Mouse (Mus musculus): ENCODE measurements at regions not wholly inside any gene's neighbourhood (a gene's known extent, or its start where the extent isn't known, plus 50 kb on each side); places are given as distances from the start of the nearest gene placed in this dataset.

GRCm38 (mm10) chr15:96933451-96933850 lies 122.3 kb downstream of the Slc38a4 start:
- H3K79me2 ChIP-seq (ENCODE audit: control insufficient read depth, insufficient read depth), result no peaks in the 10 kb centered on the region
- H3K4me3 ChIP-seq (ENCODE audit: insufficient read depth, poor library complexity, severe bottlenecking), result no peak overlapping the region
- no peaks in the 10 kb centered on the region for H3K27me3 ChIP-seq (ENCODE audit: control insufficient read depth, insufficient read depth, insufficient read length)
- no peaks in the 10 kb centered on the region for H3K36me3 ChIP-seq (ENCODE audit: control insufficient read depth, insufficient read depth)
- H3ac ChIP-seq (ENCODE audit: control insufficient read depth, insufficient read length, low read depth), result no peak overlapping the region
- H3K79me3 ChIP-seq (ENCODE audit: low read depth), result no peaks in the 10 kb centered on the region
- TF ChIP-seq FOSL1 (IDR thresholded peaks at IDR 0.05; ENCODE audit: insufficient read depth, low read length, poor library complexity, severe bottlenecking) (no peak), MYOG (IDR thresholded peaks at IDR 0.05; ENCODE audit: control insufficient read depth, extremely low read depth, insufficient read length) (no peak), CTCF (IDR thresholded peaks at IDR 0.05; ENCODE audit: control insufficient read depth, insufficient read depth, insufficient read length) (no peak), MYOD1 (IDR thresholded peaks at IDR 0.05; ENCODE audit: control insufficient read depth, insufficient read length, low read depth) (no peak), MAX (IDR thresholded peaks at IDR 0.05) (no peak), CEBPB (IDR thresholded peaks at IDR 0.05; ENCODE audit: low read depth) (no peak), USF1 (IDR thresholded peaks at IDR 0.05; ENCODE audit: low read depth) (no peak)

DNA sequence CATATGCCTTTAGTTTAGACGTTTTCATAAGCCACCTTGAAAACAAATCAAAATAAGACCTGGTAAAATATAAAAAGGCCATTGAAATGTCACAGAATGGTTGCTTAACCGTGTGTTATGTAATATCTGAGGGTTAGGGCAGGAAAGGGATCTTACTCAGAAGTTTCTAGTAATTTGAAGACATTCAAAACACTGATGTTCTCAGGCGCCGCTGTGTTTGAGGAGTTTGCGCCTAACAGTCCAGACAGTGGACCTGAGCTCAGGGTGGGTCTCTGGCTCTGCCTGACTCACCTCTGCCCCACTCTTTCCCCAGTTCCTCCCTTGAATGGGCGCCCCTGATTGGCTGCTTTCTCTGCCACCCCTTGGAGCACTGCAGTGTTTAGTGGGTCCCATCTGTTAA lies 125.2 kb downstream of the Slc38a4 start:
- no peak overlapping the region for H3K4me3 ChIP-seq (ENCODE audit: insufficient read depth, poor library complexity, severe bottlenecking)
- no peaks in the 10 kb centered on the region for H3K27me3 ChIP-seq (ENCODE audit: control insufficient read depth, insufficient read depth, insufficient read length)
- no peaks in the 10 kb centered on the region for H3K79me3 ChIP-seq (ENCODE audit: low read depth)
- TF ChIP-seq MYOD1 (IDR thresholded peaks at IDR 0.05; ENCODE audit: control insufficient read depth, insufficient read length, low read depth) (no peak), MYOG (IDR thresholded peaks at IDR 0.05; ENCODE audit: control insufficient read depth, extremely low read depth, insufficient read length) (no peak), CTCF (IDR thresholded peaks at IDR 0.05; ENCODE audit: control insufficient read depth, insufficient read depth, insufficient read length) (no peak), FOSL1 (IDR thresholded peaks at IDR 0.05; ENCODE audit: insufficient read depth, low read length, poor library complexity, severe bottlenecking) (no peak), CEBPB (IDR thresholded peaks at IDR 0.05; ENCODE audit: low read depth) (no peak), MAX (IDR thresholded peaks at IDR 0.05) (no peak), USF1 (IDR thresholded peaks at IDR 0.05; ENCODE audit: low read depth) (no peak)
- no peaks in the 10 kb centered on the region for H3K79me2 ChIP-seq (ENCODE audit: control insufficient read depth, insufficient read depth)
- no peaks in the 10 kb centered on the region for H3K36me3 ChIP-seq (ENCODE audit: control insufficient read depth, insufficient read depth)
- H3ac ChIP-seq (ENCODE audit: control insufficient read depth, insufficient read length, low read depth), result no peak overlapping the region

- H3K79me3 ChIP-seq (ENCODE audit: low read depth), result no peaks in the 10 kb centered on the region
- TF ChIP-seq MAX (IDR thresholded peaks at IDR 0.05) (no peak), FOSL1 (IDR thresholded peaks at IDR 0.05; ENCODE audit: insufficient read depth, low read length, poor library complexity, severe bottlenecking) (no peak), CTCF (IDR thresholded peaks at IDR 0.05; ENCODE audit: control insufficient read depth, insufficient read depth, insufficient read length) (no peak), CEBPB (IDR thresholded peaks at IDR 0.05; ENCODE audit: low read depth) (no peak), MYOG (IDR thresholded peaks at IDR 0.05; ENCODE audit: control insufficient read depth, extremely low read depth, insufficient read length) (no peak), USF1 (IDR thresholded peaks at IDR 0.05; ENCODE audit: low read depth) (no peak), MYOD1 (IDR thresholded peaks at IDR 0.05; ENCODE audit: control insufficient read depth, insufficient read length, low read depth) (no peak)
These were observed 126.0 kb downstream of the Slc38a4 start for GRCm38 (mm10) chr15:96929788-96930187.

GRCm38 (mm10) chr15:96928692-96929091 lies 127.1 kb downstream of the Slc38a4 start:
- H3K79me3 ChIP-seq (ENCODE audit: low read depth), result no peaks in the 10 kb centered on the region
- TF ChIP-seq CEBPB (IDR thresholded peaks at IDR 0.05; ENCODE audit: low read depth) (no peak), MYOG (IDR thresholded peaks at IDR 0.05; ENCODE audit: control insufficient read depth, extremely low read depth, insufficient read length) (no peak), MAX (IDR thresholded peaks at IDR 0.05) (no peak), FOSL1 (IDR thresholded peaks at IDR 0.05; ENCODE audit: insufficient read depth, low read length, poor library complexity, severe bottlenecking) (no peak), MYOD1 (IDR thresholded peaks at IDR 0.05; ENCODE audit: control insufficient read depth, insufficient read length, low read depth) (no peak), USF1 (IDR thresholded peaks at IDR 0.05; ENCODE audit: low read depth) (no peak), CTCF (IDR thresholded peaks at IDR 0.05; ENCODE audit: control insufficient read depth, insufficient read depth, insufficient read length) (no peak)
- no peaks in the 10 kb centered on the region for H3K36me3 ChIP-seq (ENCODE audit: control insufficient read depth, insufficient read depth)
- H3K4me3 ChIP-seq (ENCODE audit: insufficient read depth, poor library complexity, severe bottlenecking), result no peak overlapping the region
- H3K79me2 ChIP-seq (ENCODE audit: control insufficient read depth, insufficient read depth), result no peaks in the 10 kb centered on the region
- no peak overlapping the region for H3ac ChIP-seq (ENCODE audit: control insufficient read depth, insufficient read length, low read depth)
- no peaks in the 10 kb centered on the region for H3K27me3 ChIP-seq (ENCODE audit: control insufficient read depth, insufficient read depth, insufficient read length)

More at GRCm38 (mm10) chr15:96929788-96930187, 126.0 kb downstream of the Slc38a4 start:
- H3K27me3 ChIP-seq (ENCODE audit: control insufficient read depth, insufficient read depth, insufficient read length), result no peaks in the 10 kb centered on the region
- H3K4me3 ChIP-seq (ENCODE audit: insufficient read depth, poor library complexity, severe bottlenecking), result no peak overlapping the region
- H3ac ChIP-seq (ENCODE audit: control insufficient read depth, insufficient read length, low read depth), result no peak overlapping the region
- no peaks in the 10 kb centered on the region for H3K79me2 ChIP-seq (ENCODE audit: control insufficient read depth, insufficient read depth)
- no peaks in the 10 kb centered on the region for H3K36me3 ChIP-seq (ENCODE audit: control insufficient read depth, insufficient read depth)

DNA sequence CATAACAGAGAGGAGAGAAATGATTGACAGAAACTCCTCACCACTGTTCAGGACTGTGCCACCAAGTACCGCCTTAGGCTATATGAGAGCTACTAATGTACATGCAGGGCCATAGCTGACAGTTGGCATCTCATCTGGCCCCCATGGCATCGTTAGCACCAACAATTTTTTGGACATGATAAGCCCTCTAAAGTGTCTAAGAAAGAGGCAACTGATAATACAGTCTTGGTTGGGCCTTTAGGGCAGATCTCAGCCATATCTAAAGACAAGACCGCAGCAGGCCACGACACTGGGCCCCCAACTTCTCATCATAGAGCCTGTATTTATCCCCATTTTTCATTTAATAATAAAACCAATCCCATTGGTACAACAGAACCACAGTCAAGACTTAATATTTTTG lies 128.1 kb downstream of the Slc38a4 start:
- Histone ChIP-seq H3ac (ENCODE audit: control insufficient read depth, insufficient read length, low read depth) (no peak overlapping the region), H3K27me3 (ENCODE audit: control insufficient read depth, insufficient read depth, insufficient read length) (no peaks in the 10 kb centered on the region), H3K79me2 (ENCODE audit: control insufficient read depth, insufficient read depth) (no peaks in the 10 kb centered on the region), H3K4me3 (ENCODE audit: insufficient read depth, poor library complexity, severe bottlenecking) (no peak overlapping the region), H3K79me3 (ENCODE audit: low read depth) (no peaks in the 10 kb centered on the region), H3K36me3 (ENCODE audit: control insufficient read depth, insufficient read depth) (no peaks in the 10 kb centered on the region)
- TF ChIP-seq MYOG (IDR thresholded peaks at IDR 0.05; ENCODE audit: control insufficient read depth, extremely low read depth, insufficient read length) (no peak), MYOD1 (IDR thresholded peaks at IDR 0.05; ENCODE audit: control insufficient read depth, insufficient read length, low read depth) (no peak), FOSL1 (IDR thresholded peaks at IDR 0.05; ENCODE audit: insufficient read depth, low read length, poor library complexity, severe bottlenecking) (no peak), CEBPB (IDR thresholded peaks at IDR 0.05; ENCODE audit: low read depth) (no peak), MAX (IDR thresholded peaks at IDR 0.05) (no peak), CTCF (IDR thresholded peaks at IDR 0.05; ENCODE audit: control insufficient read depth, insufficient read depth, insufficient read length) (no peak), USF1 (IDR thresholded peaks at IDR 0.05; ENCODE audit: low read depth) (no peak)

- no peaks in the 10 kb centered on the region for H3K79me3 ChIP-seq (ENCODE audit: low read depth)
- no peak overlapping the region for H3K4me3 ChIP-seq (ENCODE audit: insufficient read depth, poor library complexity, severe bottlenecking)
- H3K79me2 ChIP-seq (ENCODE audit: control insufficient read depth, insufficient read depth), result no peaks in the 10 kb centered on the region
- no peak for TF ChIP-seq CEBPB (IDR thresholded peaks at IDR 0.05; ENCODE audit: low read depth)
- no peak for TF ChIP-seq MAX (IDR thresholded peaks at IDR 0.05)
- TF ChIP-seq USF1 (IDR thresholded peaks at IDR 0.05; ENCODE audit: low read depth), result no peak
- TF ChIP-seq MYOG (IDR thresholded peaks at IDR 0.05; ENCODE audit: control insufficient read depth, extremely low read depth, insufficient read length), result no peak
- no peak for TF ChIP-seq CTCF (IDR thresholded peaks at IDR 0.05; ENCODE audit: control insufficient read depth, insufficient read depth, insufficient read length)
- no peak for TF ChIP-seq FOSL1 (IDR thresholded peaks at IDR 0.05; ENCODE audit: insufficient read depth, low read length, poor library complexity, severe bottlenecking)
- no peak for TF ChIP-seq MYOD1 (IDR thresholded peaks at IDR 0.05; ENCODE audit: control insufficient read depth, insufficient read length, low read depth)
- H3ac ChIP-seq (ENCODE audit: control insufficient read depth, insufficient read length, low read depth), result no peak overlapping the region
- H3K36me3 ChIP-seq (ENCODE audit: control insufficient read depth, insufficient read depth), result no peaks in the 10 kb centered on the region
- H3K27me3 ChIP-seq (ENCODE audit: control insufficient read depth, insufficient read depth, insufficient read length), result no peaks in the 10 kb centered on the region
These were observed 129.1 kb downstream of the Slc38a4 start for GRCm38 (mm10) chr15:96926660-96927059.
